Mouse (Mus musculus) gastrocnemius, postnatal 14 days (tissue): ENCODE results near the gene Senp5. TPM values are rescaled to one million over a fixed set of nuclear protein-coding genes. Genes with fewer than 3 reads are reported as not detected.

Experiments
- DNase-seq: peaks from one replicate; pipeline ENCODE4 v3.0.0; 2021; ENCODE audit warnings: mixed read lengths
- intact Hi-C: fragments of 180-260 bp; cut with DNase I; formaldehyde crosslinking; loops from one replicate; pipeline ENCODE4 v1.15.1; 2025; ENCODE audit warnings: low total_unique reads
- microRNA-seq, 2 experiments: library from miRNA; unstranded; fragments of <30 nt; microRNA quantifications; one replicate each; pipeline ENCODE4 v1.2.0; 2021
- total RNA-seq, 2 experiments: library from RNA; stranded (reverse); gene quantifications; 2 replicates each; pipeline ENCODE4 v1.2.3; 2021

Gene Senp5
- total RNA-seq, 2 experiments from 2014 or later = 11.0 to 11.3 TPM

GRCm38 (mm10) chr16:31910281-31910847, 92.7 kb downstream of the Senp5 start:
- intact Hi-C loops = no loop called here
- DNase-seq = no peak

Small RNA genes within 50 kb of the gene (microRNA-seq; reads per million reads assigned to microRNA genes)
- 0 reads per million in 2 experiments for gene Gm26269

Other genes starting within 250 kb of the Senp5 start
- gene Meltf, start 124.5 kb downstream of the Senp5 start, total RNA-seq = under 1 TPM in 1 of 2 experiments, not detected in 1; 0.04 TPM
- 1 to 10 TPM; 1.8 to 4.7 TPM for gene Pigz, start 69.4 kb downstream of the Senp5 start, total RNA-seq
- 10 to 100 TPM; 43.1 to 43.3 TPM for gene 0610012G03Rik, start 54.8 kb downstream of the Senp5 start, total RNA-seq
- 10 to 100 TPM; 16.3 to 20.6 TPM for gene Ncbp2, start 54.8 kb downstream of the Senp5 start, total RNA-seq
- gene Pak2, start 76.1 kb upstream of the Senp5 start, total RNA-seq = 10 to 100 TPM; 18.9 to 19.7 TPM
- 10 to 100 TPM; 12.3 to 12.9 TPM for gene Pigx, start 96.5 kb upstream of the Senp5 start, total RNA-seq
- 1 to 10 TPM; 6.1 to 7.6 TPM for gene Cep19, start 96.5 kb upstream of the Senp5 start, total RNA-seq
- gene Nrros, start 162.3 kb upstream of the Senp5 start, total RNA-seq = 1 to 10 TPM; 5.3 to 5.6 TPM
- gene Bex6, start 176.5 kb upstream of the Senp5 start, total RNA-seq = not detected
- 10 to 100 TPM in 1 of 2 experiments, 1 to 10 TPM in 1; 9.4 to 10.2 TPM for gene Fbxo45, start 243.9 kb upstream of the Senp5 start, total RNA-seq
- gene Wdr53, start 243.9 kb upstream of the Senp5 start, total RNA-seq = 1 to 10 TPM; 5.1 to 5.6 TPM